Mouse (Mus musculus): ENCODE data around the gene Rac2. TPM values are rescaled to one million over a fixed set of nuclear protein-coding genes. Genes with fewer than 3 reads are reported as not detected.

Gene Rac2
- polyA plus RNA-seq, 1 experiment from 2014 or later = 27.3 TPM

DNA sequence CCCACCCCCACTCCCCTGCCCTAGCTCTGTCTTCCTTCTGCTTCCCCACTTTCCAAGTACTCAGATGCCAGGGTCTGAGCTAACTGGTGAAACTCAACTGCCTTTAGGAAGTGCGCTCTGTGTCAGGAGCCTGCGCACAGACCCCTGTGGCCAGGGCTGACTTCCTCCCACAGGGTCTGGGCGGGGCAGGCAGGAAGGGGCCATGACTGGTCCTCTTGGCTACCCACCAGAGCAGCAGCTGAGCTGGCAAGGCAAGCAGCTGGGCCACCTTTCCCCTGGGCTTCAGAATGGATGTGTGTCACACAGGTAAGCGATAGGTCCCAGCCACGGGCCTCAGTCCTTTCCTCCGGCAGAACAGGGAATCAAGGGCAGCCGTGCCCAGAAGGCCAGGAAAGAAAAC, 24.3 kb upstream of the Rac2 start, which contains the start of gene Cyth4:
Gene Cyth4 (plus strand): TSS at position 134 of the 400 bp plus-strand sequence.
- WGBS = 81% methylated on average over 7 of the region's 7 CpGs
- Histone ChIP-seq H3K36me3 (no peaks in the 10 kb centered on the region), H3K27me3 (no peaks in the 10 kb centered on the region), H3K4me2 (no peak within 1 kb of the TSS), H3K4me3 (no peak within 1 kb of the TSS; the same call in 1 of the 2 replicates), H3K9me3 (no peaks in the 10 kb centered on the region), H3K27ac (peak within 1 kb of the TSS; percentile 20; the same call in 1 of the 2 replicates), H3K4me1 (no peaks in the 10 kb centered on the region), H3K9ac (no peak within 1 kb of the TSS)
- no peak for ATAC-seq (ENCODE audit: borderline replicate concordance, extremely low read depth, low FRiP score, low TSS enrichment)

- H3K9me3 ChIP-seq = no peaks in the 10 kb centered on the region
- WGBS = 79% methylated on average over 6 of the region's 6 CpGs
- H3K27ac ChIP-seq = no peak overlapping the region; the same call in 1 of the 2 replicates
- H3K9ac ChIP-seq = no peak overlapping the region
- H3K4me3 ChIP-seq = no peak overlapping the region
- no peaks in the 10 kb centered on the region for H3K4me1 ChIP-seq
- ATAC-seq (ENCODE audit: borderline replicate concordance, extremely low read depth, low FRiP score, low TSS enrichment) = no peak
- no peaks in the 10 kb centered on the region for H3K36me3 ChIP-seq
- H3K27me3 ChIP-seq = no peaks in the 10 kb centered on the region
- H3K4me2 ChIP-seq = no peak overlapping the region
These were observed 23.9 kb upstream of the Rac2 start for GRCm38 (mm10) chr15:78596504-78596903.

DNA sequence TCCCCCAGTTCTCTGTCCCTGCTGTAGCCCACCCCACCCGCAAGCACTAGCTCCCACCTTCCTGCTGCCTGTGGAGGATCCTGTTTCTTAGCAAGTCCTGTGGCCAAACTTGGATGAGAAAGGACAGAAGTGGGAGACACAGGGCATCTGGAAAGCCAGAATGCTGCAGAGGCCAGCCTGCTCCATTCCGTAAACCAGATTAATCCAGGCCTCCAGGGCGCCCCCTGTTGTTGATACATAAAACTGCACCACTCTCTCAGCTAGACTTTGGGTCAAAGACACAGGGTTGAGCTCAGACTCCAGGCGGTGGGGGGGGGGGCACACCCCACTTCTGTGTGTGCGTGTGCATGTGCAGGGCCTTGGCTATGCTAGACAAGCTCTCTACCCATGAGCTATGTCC, 22.9 kb upstream of the Rac2 start:
- 66% methylated on average over 5 of the region's 5 CpGs for WGBS
- Histone ChIP-seq H3K4me1 (no peaks in the 10 kb centered on the region), H3K27me3 (no peaks in the 10 kb centered on the region), H3K4me3 (no peak overlapping the region), H3K36me3 (no peaks in the 10 kb centered on the region), H3K4me2 (no peak overlapping the region), H3K9ac (no peak overlapping the region), H3K27ac (no peak overlapping the region), H3K9me3 (no peaks in the 10 kb centered on the region)
- no peak for ATAC-seq (ENCODE audit: borderline replicate concordance, extremely low read depth, low FRiP score, low TSS enrichment)

DNA sequence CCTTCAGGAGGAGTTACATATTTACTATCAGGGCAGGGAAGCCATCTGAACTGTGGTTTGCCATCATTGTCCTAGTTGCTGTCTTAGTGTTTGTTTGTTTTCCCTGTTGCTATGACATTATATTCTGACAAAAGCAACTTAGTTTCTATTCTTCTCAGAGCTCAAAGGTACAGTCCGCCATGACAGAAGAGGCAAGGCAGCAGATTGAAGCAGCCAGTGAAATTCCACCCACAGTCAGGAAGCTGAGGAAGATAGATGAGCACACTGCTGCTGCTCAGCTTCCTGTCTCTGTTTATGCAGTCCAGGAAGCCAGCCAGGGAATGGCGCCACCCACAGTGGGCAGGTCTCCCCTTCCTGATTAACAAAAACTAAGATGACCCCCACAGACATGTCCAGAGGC, 22.2 kb upstream of the Rac2 start:
- no peak overlapping the region for H3K9ac ChIP-seq
- no peaks in the 10 kb centered on the region for H3K27me3 ChIP-seq
- H3K4me2 ChIP-seq = no peak overlapping the region
- no peak for ATAC-seq (ENCODE audit: borderline replicate concordance, extremely low read depth, low FRiP score, low TSS enrichment)
- 83% methylated on average over 2 of the region's 2 CpGs for WGBS
- no peaks in the 10 kb centered on the region for H3K9me3 ChIP-seq
- no peaks in the 10 kb centered on the region for H3K36me3 ChIP-seq
- no peak overlapping the region for H3K4me3 ChIP-seq
- H3K4me1 ChIP-seq = no peaks in the 10 kb centered on the region
- no peak overlapping the region for H3K27ac ChIP-seq

- no peak for ATAC-seq (ENCODE audit: borderline replicate concordance, extremely low read depth, low FRiP score, low TSS enrichment)
- H3K9ac ChIP-seq = no peak overlapping the region
- H3K9me3 ChIP-seq = no peaks in the 10 kb centered on the region
- H3K36me3 ChIP-seq = no peaks in the 10 kb centered on the region
- WGBS = 82% methylated on average over 7 of the region's 7 CpGs
- H3K4me3 ChIP-seq = no peak overlapping the region
- H3K27me3 ChIP-seq = no peaks in the 10 kb centered on the region
- H3K4me1 ChIP-seq = no peaks in the 10 kb centered on the region
- no peak overlapping the region for H3K27ac ChIP-seq
- no peak overlapping the region for H3K4me2 ChIP-seq
These were observed 21.4 kb upstream of the Rac2 start for GRCm38 (mm10) chr15:78593896-78594425.

DNA sequence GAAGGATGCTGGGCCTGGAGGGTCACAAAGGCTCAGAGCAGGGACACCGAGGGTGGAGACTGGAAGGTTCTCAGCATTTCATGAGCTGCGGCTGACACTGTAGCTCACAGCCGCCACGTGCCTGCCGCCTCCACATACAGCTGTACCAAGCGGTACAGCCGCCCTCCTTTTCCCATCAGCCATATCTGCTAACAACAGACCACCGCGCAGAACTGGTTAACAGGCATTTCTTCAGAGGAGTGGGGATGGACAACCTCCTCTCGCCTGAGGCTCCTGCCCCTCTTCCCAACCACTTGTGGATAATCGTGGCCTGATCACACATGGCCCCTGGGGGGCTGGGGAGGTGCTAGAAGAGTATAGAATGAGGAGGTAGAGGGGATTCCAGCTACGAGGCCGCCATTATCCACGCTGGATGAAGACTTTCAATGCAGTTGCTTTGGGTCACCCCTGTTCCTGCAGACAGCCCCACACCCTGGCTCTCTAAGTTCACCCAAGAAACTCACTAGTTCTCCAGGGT, 19.9 kb upstream of the Rac2 start:
- Histone ChIP-seq H3K27ac (no peak overlapping the region), H3K9me3 (no peaks in the 10 kb centered on the region), H3K4me1 (0 out of 2 replicates have a peak, but pooled peaks cover 3% of the 10 kb centered on the region), H3K27me3 (no peaks in the 10 kb centered on the region), H3K9ac (no peak overlapping the region), H3K4me3 (no peak overlapping the region), H3K36me3 (no peaks in the 10 kb centered on the region), H3K4me2 (no peak overlapping the region)
- WGBS = 73% methylated on average over 14 of the region's 14 CpGs
- ATAC-seq (ENCODE audit: borderline replicate concordance, extremely low read depth, low FRiP score, low TSS enrichment) = no peak

GRCm38 (mm10) chr15:78591680-78592451, 19.3 kb upstream of the Rac2 start:
- no peak overlapping the region for H3K4me3 ChIP-seq
- H3K4me1 ChIP-seq = 0 out of 2 replicates have a peak, but pooled peaks cover 3% of the 10 kb centered on the region
- ATAC-seq (ENCODE audit: borderline replicate concordance, extremely low read depth, low FRiP score, low TSS enrichment) = no peak
- H3K27ac ChIP-seq = no peak overlapping the region
- no peak overlapping the region for H3K9ac ChIP-seq
- 54% methylated on average over 15 of the region's 15 CpGs for WGBS
- H3K9me3 ChIP-seq = no peaks in the 10 kb centered on the region
- H3K36me3 ChIP-seq = no peaks in the 10 kb centered on the region
- H3K27me3 ChIP-seq = no peaks in the 10 kb centered on the region
- H3K4me2 ChIP-seq = no peak overlapping the region

DNA sequence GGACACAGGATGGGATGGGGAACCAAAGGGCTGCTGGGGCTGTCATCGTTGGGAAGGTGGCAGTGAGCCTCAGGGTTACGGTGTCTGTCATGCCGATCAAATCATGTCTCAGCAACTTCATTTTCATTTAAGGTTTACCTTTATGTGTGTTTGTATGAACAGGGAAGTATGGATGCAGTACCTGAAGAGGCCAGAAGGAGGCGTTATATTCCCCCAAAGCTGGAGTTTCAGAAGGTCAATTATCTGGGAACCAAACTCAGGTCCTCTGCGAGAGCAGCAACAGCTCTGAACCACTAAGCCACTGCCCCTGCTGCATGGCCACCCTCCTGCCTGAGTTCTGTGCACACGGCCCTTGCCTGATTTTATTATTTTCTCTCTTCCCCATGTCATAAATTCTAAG, 18.2 kb upstream of the Rac2 start:
- WGBS = 69% methylated on average over 6 of the region's 6 CpGs
- Histone ChIP-seq H3K9me3 (no peaks in the 10 kb centered on the region), H3K27ac (no peak overlapping the region), H3K36me3 (no peaks in the 10 kb centered on the region), H3K4me3 (no peak overlapping the region), H3K4me2 (no peak overlapping the region), H3K9ac (no peak overlapping the region), H3K27me3 (no peaks in the 10 kb centered on the region), H3K4me1 (0 out of 2 replicates have a peak, but pooled peaks cover 3% of the 10 kb centered on the region)
- no peak for ATAC-seq (ENCODE audit: borderline replicate concordance, extremely low read depth, low FRiP score, low TSS enrichment)

GRCm38 (mm10) chr15:78589936-78590335, 17.4 kb upstream of the Rac2 start:
- 57% methylated on average over 6 of the region's 6 CpGs for WGBS
- no peaks in the 10 kb centered on the region for H3K36me3 ChIP-seq
- no peak for ATAC-seq (ENCODE audit: borderline replicate concordance, extremely low read depth, low FRiP score, low TSS enrichment)
- no peaks in the 10 kb centered on the region for H3K9me3 ChIP-seq
- no peak overlapping the region for H3K4me2 ChIP-seq
- no peak overlapping the region for H3K9ac ChIP-seq
- no peak overlapping the region for H3K27ac ChIP-seq
- H3K27me3 ChIP-seq = no peaks in the 10 kb centered on the region
- H3K4me3 ChIP-seq = no peak overlapping the region
- 0 out of 2 replicates have a peak, but pooled peaks cover 3% of the 10 kb centered on the region for H3K4me1 ChIP-seq

GRCm38 (mm10) chr15:78588900-78589299, 16.3 kb upstream of the Rac2 start:
- Histone ChIP-seq H3K9ac (no peak overlapping the region), H3K9me3 (no peaks in the 10 kb centered on the region), H3K27ac (no peak overlapping the region), H3K4me2 (no peak overlapping the region), H3K27me3 (no peaks in the 10 kb centered on the region), H3K36me3 (no peaks in the 10 kb centered on the region), H3K4me3 (no peak overlapping the region), H3K4me1 (0 out of 2 replicates have a peak, but pooled peaks cover 3% of the 10 kb centered on the region)
- 61% methylated on average over 4 of the region's 4 CpGs for WGBS
- ATAC-seq (ENCODE audit: borderline replicate concordance, extremely low read depth, low FRiP score, low TSS enrichment) = no peak

- 0 out of 2 replicates have a peak, but pooled peaks cover 3% of the 10 kb centered on the region for H3K4me1 ChIP-seq
- H3K27me3 ChIP-seq = no peaks in the 10 kb centered on the region
- no peaks in the 10 kb centered on the region for H3K9me3 ChIP-seq
- no peak overlapping the region for H3K4me3 ChIP-seq
- no peak overlapping the region for H3K9ac ChIP-seq
- WGBS = 74% methylated on average over 4 of the region's 4 CpGs
- no peak overlapping the region for H3K4me2 ChIP-seq
- ATAC-seq (ENCODE audit: borderline replicate concordance, extremely low read depth, low FRiP score, low TSS enrichment) = no peak
- no peaks in the 10 kb centered on the region for H3K36me3 ChIP-seq
- H3K27ac ChIP-seq = no peak overlapping the region
These were observed 15.5 kb upstream of the Rac2 start for GRCm38 (mm10) chr15:78588049-78588448.
